Mouse (Mus musculus) layer of hippocampus, adult 18-20 months (tissue): ENCODE data around the gene Cmbl. TPM values are rescaled to one million over a fixed set of nuclear protein-coding genes. Genes with fewer than 3 reads are reported as not detected.
A peak's percentile ranks its signal among the peaks of the same experiment; 100 is the strongest.
"Not testable (repeated sequence)": the region's sequence is repeated elsewhere in the genome, so short reads cannot be mapped to it uniquely, and the experiment has no call there.

ENCODE experiments used
- DNase-seq, 2 experiments: peaks; one replicate each; pipeline ENCODE4 v3.0.0; 2022; ENCODE audit warnings: low spot score in 2 of 2
- total RNA-seq, 2 experiments: library from RNA; stranded (reverse); gene quantifications; 2 replicates each; pipeline ENCODE4 v1.2.3; 2021

Cmbl gene
- total RNA-seq, 2 experiments from 2014 or later = 14.3 to 17.7 TPM

DNA sequence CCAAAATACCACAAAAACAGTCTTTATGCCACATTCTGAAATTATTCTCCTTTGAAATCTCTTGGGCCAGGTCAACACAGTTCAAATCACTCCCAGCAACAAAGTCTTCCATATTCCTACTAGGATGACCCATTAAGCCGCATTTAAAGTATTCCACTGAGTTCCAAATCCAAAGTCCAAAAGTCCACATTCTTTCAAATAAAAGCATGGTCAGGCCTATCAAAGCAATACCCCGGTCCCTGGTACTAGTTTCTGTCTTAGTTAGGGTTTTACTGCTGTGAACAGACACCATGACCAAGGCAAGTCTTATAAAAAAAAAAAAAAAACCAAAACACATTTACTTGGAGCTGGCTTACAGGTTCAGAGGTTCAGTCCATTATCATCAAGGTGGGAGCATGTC lies 15.9 kb downstream of the Cmbl start:
- not testable (repeated sequence) for DNase-seq

DNA sequence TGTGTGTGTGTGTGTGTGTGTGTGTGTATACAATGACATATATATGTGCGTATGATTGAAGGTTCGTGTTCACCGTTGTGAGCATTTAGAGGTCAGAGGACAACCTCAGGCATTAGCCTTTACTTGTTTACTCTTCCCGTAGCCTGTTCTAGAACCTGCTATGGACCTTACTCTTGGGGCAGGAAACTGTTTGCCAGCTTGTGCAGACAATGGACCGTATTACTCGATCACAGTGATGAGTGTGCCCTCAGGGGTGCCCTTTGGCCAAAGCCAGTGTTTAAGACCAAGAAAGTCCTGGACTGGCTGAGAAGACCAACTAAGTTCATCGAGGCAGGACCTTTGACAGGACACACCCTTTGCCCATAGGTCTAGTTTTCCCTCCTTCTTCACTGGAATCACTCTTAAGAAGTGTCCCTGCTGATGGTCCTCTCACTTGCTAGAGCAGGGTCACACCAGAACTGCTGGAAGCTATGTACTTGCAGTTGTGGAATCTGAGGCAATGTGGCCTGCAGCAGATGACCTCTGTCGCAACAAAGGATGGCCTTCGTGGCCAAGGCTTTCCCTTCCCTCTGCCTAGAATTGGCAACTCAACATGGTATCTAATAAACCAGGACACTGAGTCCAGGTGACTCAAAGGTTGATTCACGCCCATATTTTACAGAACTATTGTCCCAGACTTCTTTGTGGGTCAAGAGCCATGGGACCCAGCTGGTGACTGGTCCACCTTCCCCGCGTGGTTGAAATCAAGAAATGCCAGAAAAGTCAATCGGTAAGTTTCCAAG lies 18.3 kb downstream of the Cmbl start:
- DNase-seq = no peak

- DNase-seq = peak; percentile 74 to 86
These were observed 20.0 kb downstream of the Cmbl start for GRCm38 (mm10) chr15:31585238-31585637.

DNA sequence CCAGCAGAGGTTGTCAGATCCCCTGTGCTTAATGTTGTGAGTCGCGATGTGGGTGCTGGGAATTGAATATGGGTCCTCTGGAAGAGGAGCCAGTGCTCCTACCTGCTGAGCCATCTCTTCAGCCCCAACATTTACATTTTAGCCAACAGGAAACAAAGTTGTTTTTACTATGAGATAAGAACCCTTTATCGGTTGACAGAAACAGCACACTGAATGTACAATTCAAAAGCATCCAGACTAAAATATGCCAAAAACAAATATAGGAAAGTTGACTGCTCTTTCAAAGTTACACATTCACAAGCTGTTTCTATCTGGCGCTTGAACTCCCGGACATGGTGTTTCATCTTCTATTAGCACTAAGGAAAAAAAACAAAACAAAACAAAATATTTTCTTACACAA lies 20.9 kb downstream of the Cmbl start:
- no peak for DNase-seq

- peak; percentile 80 to 95 for DNase-seq
These were observed 21.3 kb downstream of the Cmbl start for GRCm38 (mm10) chr15:31586519-31586918.

- no peak for DNase-seq
These were observed 22.6 kb downstream of the Cmbl start for GRCm38 (mm10) chr15:31587789-31588188.

- no peak for DNase-seq
These were observed 23.9 kb downstream of the Cmbl start for GRCm38 (mm10) chr15:31588989-31589640.

DNA sequence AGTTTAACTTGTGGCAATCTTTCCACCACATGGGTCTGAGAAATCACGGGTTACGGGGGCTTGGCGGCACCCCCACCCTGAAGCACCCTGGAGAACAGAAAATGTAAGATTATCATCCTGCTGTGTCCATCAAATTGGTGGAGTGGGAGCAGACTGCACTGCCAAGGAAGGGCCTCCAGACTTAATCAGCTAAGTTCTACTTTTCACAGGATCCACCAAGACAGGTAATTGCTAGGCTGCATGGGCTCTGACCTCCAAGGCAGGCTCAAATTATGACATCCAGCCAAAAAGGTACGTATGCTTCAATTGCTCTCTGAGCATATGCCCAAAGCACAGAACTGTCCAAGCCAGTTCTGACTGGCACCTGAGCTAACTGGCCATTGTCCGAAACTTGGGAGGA lies 25.0 kb downstream of the Cmbl start:
- no peak for DNase-seq

DNA sequence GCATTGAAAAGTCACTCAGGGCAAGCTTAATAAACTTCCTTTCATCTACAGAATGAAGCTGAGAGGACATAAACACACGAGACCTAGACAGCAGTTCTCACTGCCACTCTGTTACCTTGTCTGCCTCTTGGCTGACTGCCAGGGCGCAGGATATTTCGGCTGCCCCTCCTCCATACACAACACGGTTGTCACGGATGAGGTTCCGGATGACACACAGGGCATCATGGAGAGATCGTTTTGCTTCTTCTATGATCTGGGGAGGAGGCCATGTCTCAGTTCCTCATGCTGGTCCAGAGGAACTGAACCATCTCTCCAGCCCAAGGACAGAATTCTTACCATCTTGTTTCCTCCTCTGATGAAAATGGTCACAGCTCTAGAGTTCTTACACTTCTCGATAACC lies 27.3 kb downstream of the Cmbl start:
- no peak for DNase-seq

DNA sequence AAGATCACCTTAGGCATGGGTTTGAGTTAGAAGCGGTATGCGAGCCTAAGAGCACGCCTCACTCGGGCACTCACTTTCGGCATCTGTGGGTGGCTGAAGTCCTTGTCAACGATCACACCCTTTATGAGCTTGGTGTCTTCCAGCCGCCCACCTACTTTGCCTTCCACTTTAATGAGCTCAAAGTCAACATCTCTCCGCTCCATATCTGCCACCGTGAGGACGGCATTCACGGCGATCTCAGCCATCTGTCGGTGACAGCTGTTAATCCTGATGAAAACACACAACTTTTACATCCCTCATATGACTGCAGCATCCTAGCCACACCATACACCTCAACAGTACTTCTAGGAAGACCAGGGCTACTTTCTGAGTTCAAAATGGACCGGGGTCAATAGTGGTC lies 29.1 kb downstream of the Cmbl start:
- no peak for DNase-seq

DNA sequence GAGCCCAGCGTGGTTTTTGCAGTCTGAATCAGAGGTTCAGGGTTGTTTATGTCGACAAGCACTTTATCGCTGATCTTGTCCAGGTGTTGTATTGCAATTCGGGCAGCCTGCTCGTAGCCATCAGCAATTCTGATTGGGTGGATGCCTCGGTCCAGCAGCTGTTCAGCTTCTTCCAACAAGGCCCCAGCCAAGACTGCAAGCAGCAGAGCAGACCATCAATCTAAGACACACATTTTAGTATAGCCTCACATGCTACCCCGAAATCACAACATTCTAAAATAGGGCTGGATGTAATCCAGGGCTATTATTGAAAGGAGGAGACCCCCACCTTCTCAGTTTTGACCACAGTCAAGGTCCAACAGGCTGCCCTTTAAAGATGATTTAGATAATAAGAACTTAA lies 30.5 kb downstream of the Cmbl start:
- no peak for DNase-seq

DNA sequence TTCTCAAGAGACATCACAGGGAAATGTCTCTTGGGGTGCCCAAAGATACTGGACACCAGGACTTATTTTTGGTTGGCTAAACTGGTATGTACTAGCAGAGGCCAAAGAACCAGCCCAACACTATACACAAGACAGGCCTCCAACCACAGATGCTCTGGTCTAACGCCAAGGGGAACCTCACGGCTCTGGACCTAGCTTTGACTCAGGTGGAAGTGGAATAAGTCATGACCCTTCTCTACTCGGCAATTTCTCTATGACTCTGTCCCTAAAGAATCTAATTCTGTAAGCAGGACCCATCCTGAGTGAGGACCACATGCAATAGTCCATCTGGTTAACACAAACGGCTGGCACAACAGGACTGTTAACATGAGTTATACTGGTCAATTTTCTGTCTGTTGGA lies 34.6 kb downstream of the Cmbl start:
- DNase-seq = no peak

DNA sequence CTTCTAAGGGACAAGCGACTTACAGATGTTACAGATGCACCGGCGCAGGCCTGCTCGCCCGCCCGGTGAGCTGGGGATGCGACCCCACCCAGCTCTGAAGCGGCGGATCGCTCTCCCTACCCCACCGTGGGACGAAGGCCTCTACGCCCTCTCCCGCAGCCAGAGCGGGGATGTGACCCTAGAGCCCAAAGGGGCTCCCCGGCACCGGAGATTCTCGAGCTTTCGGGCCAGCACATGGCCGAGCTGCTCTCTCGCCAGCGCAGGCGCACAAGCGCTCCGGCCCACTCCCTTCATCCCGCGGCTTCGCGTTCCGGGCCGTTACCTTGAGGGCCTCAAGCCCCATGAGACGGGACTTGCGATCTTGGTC lies 36.1 kb downstream of the Cmbl start:
- DNase-seq = no peak

DNA sequence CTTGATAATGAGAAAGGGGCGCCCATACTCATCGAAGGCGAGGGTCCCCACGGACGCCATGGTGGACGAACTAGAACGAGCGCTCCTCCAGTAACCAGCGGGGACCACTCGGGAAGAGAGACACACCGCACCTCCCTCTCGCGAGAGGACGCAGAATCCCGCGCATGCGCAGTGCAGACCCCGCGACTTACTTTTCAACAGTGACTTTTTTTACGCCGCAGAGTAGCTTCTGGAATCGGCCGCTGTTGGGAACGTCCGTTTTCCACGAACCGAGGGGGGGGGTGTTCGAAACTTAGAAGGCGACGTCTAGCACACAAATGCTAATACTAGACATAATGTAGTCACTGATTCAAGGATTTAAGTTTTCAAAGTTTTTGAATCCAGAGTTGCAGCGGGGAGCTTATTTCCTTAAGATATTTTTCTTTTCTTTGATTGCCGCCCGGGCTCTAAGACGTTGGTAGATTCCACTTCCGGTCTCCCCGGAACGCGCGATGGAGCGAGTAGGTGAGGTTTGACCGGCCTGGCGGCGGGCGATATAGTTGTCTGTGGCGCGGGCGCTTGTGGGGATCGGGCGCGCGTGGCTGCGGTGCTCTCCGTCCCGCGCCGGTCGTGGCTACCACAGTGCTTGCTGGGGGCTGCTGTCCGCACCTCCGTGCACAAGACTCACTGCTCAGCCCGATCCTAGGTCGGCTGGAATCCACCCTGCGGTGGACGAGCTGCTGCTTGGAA lies 36.6 kb downstream of the Cmbl start, which contains the start of the genes Cct5 and Fam173b:
TSS of gene Cct5 (minus strand) at position 159 of the 729 bp plus-strand sequence.
TSS of gene Fam173b (plus strand) at position 207 of the 729 bp plus-strand sequence.
- DNase-seq = peak; percentile 96 to 99

GRCm38 (mm10) chr15:31602426-31602825 lies 37.2 kb downstream of the Cmbl start:
- peak in 1 of 2 experiments; percentile 77 for DNase-seq

DNA sequence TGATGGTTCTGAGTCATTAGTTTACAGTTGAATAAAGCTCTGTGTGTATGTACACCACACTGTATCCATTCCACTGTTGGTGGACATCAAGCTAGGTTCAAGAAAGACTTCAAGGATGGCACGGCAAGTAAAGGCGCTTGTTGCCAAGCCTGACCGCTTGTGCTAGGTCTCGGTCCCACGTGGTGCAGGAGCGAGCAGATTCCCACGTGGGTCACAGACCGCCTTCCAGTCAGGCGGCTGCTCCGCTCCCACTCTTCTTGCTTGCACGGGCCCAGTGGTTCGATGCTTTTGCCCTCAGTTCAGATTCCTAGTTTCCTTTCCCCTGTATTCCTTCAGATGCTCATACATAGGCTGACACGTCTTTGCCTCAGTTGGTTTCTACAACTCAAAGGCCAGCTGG lies 37.9 kb downstream of the Cmbl start:
- DNase-seq = no peak

- no peak for DNase-seq
These were observed 41.6 kb downstream of the Cmbl start for GRCm38 (mm10) chr15:31606821-31607220.

GRCm38 (mm10) chr15:31611027-31611426 lies 45.8 kb downstream of the Cmbl start:
- peak in 1 of 2 experiments; percentile 72 for DNase-seq

DNA sequence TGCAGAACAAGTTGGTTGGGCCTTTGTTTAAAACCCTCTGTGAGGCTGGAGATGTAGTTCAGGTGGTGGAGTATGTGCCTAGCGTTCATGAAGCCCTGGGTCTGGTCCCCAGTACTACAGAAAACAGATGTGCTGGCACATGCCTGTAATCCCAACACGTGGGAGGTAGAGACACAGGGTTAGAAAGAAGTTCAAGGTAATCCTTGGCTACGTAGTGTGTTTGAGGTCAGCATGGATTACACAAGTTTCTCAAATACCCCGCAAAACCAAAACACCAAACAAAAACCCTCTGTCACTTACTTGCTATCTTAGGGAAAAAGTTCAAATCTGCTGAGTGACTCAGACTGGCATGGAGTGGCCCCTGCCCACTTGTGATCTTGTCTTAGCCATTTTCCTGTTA lies 46.8 kb downstream of the Cmbl start:
- DNase-seq = no peak

DNA sequence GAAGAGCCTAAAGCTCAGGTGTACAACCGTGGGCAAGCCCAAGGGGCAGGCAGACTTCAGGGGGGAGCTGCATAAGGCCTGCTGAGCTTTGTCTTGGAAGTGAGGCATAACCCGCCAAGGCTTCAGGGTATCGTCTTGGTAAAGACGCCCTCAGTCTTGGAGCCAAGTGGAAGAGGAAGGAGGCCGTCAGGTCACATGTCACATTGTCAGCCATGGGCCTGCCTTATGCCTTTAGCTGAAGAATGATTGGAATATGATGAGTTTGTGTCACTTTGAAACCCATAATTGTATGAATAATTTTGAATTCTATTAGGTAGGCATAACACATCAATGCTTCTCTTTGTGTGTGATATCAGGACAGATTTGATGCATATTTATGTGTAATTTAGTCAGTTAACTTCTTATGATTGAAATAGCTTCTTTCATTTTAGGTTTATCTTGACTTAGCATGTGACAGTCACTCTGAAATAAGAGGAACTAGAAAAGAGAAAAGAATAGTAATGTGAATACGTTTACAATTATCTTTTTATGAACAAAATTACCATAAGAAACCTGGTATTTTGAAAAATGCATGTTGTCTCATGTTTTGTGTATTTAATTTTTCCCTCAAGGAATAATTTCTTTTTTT lies 48.8 kb downstream of the Cmbl start:
- no peak for DNase-seq

DNA sequence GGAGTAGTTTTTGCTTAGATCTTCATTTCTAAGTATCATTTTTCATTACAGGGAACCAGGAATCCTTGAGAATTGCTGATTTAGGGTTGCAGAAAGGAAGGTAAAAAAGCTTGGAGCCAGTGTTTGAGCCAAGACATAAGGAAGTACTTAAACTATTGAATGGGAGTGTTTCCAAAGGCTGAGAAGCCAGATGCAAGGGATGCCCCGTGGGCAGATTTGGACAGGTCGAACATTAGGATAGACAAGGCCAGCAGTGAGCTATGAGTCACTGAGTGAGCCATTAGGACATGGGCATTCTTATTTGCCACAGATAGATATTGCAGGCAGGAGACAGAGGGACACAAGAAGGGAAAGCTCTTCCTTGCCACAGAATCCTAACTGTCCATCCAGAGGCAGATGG lies 49.5 kb downstream of the Cmbl start:
- DNase-seq = no peak

- DNase-seq = no peak
These were observed 52.1 kb downstream of the Cmbl start for GRCm38 (mm10) chr15:31617261-31617660.
